Mouse (Mus musculus) heart, postnatal 25 days (tissue): ENCODE data around the gene Gm21988. TPM values are rescaled to one million over a fixed set of nuclear protein-coding genes. Genes with fewer than 3 reads are reported as not detected.

ENCODE experiments used
- DNase-seq: peaks from one replicate; pipeline ENCODE4 v3.0.0; 2022; ENCODE audit warnings: low spot score
- intact Hi-C: fragments of 180-260 bp; cut with DNase I; formaldehyde crosslinking; loops from one replicate; pipeline ENCODE4 v1.15.1; 2025
- total RNA-seq, 2 experiments: library from RNA; stranded (reverse); gene quantifications; 2 replicates each; pipeline ENCODE4 v1.2.3; 2021

Gene Gm21988
- total RNA-seq, 2 experiments from 2014 or later, result 2.1 to 2.3 TPM

DNA sequence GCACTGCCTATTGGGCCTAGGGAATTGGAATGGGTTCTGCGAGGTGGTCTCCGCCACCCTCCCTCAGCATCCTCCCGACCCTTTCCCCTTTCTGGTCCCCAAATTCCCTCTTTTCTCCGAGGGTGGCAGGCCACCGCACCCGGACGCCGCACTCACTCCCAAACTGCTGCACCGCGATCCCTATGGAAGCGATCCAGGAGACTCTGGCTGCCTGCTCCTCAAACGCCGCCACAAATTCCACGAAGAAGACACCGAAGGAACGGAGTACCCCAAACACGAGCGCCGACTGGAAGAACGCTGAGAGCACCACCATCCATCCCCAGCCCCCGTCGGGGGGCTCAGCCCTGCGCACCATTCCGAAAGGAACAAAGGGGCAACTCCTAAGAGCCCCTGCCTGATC, 19.3 kb downstream of the Gm21988 start:
- intact Hi-C loops, result no loop called here
- DNase-seq, result no peak

DNA sequence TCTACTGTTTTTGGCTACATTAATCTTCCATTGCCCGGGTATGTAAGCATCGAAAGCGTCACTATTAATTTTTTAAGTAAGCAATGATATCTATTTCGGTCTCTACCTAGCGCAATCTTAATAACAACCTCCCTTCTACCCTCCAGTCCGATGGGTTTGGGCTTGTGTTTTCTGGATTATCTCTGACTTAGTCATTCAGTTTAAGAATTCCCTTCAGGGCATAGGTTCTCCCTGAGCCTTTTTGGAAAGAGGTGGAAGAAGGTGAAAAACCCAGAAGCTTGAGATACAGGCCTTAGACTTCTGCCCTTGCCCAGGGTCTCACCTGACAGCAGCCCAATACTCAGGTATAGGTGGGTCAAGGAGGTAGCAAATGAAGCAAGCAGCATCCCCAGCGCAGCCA, 19.8 kb downstream of the Gm21988 start:
- DNase-seq, result no peak

DNA sequence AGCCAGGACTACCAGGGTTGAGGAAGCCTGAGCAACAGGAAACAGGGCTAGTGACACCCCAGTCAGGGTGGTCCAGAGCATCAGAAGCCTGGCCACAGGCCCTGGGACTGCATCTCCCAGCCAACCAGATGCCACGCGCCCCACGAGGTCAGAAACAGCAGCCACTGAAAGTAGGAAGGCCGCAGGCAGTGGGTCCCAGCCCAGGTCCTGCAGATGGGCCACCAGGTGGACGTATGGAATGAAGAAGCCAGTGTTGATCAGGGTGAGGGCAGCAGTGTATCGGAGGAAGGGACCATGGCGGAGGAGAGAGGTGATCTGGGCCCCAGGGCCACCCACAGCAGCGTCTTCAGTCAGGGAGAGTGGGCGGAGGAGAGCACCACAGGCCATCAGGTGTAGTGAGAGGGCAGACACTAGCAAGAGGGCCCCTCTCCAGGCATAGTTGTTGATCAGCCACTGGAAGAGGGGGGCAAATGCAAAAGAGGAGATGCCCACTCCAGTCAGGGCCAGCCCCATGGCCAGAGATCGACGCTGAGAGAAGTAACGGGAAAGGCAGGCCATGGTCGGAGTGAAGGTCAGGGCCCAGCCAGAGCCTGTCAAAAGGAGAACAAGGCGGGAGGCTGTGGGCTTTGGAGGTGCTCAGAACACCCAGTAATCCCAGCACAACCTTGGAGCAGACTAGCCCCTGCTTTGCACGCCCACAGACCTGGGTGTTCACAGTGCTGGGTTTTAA, 20.7 kb downstream of the Gm21988 start:
- intact Hi-C loops, result loop anchor here (10.0 kb wide), 1 partner anchor 284 kb away; the partner anchor contains the start of gene Ybx2

More for the DNA sequence above, 19.8 kb downstream of the Gm21988 start:
- intact Hi-C loops, result loop anchor here (10.0 kb wide), 1 partner anchor 285 kb away; the partner anchor contains the start of gene Ybx2

DNA sequence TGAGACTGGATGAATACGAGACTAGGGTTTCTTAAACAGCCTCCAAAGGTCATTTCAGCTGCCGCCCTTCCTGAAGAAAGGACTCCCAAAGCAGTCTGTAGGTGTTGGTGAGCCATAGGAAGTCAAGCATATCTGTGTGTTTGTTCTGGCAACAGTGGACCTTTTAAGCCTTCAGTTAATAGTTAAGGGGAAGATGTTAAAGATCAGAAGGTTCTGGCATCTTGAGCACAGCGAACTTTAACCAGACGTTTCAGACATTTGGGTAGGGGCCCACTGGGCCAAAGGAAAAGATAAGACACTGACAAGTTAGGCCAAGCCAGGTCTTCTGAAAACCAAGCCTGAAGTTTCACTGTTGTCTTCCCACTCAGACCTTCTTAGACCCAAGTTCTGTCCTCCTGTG, 21.6 kb downstream of the Gm21988 start:
- intact Hi-C loops, result loop anchor here (10.0 kb wide), 1 partner anchor 283 kb away; the partner anchor contains the start of gene Ybx2
- DNase-seq, result no peak

More for the DNA sequence above, 20.7 kb downstream of the Gm21988 start:
- DNase-seq, result no peak

DNA sequence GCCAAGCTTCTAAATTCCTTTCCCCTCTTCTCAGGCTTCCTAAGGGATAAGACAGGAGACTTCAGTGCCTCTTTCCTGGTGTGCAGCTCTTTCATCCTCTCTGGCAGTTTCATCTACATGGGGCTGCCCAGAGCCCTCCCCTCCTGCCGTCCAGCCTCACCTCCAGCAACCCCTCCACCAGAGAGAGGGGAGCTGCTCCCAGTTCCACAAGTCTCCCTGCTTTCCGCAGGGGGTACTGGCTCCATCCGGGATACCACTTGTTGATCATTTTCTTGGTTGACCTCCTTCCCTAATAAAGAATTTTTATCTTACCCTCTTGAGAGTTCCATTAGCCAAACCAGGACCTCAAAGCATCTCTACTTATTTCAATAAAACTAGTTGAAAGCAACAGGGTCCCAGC, 23.5 kb downstream of the Gm21988 start:
- intact Hi-C loops, result loop anchor here (10.0 kb wide), 1 partner anchor 281 kb away; the partner anchor contains the start of gene Ybx2
- no peak for DNase-seq

DNA sequence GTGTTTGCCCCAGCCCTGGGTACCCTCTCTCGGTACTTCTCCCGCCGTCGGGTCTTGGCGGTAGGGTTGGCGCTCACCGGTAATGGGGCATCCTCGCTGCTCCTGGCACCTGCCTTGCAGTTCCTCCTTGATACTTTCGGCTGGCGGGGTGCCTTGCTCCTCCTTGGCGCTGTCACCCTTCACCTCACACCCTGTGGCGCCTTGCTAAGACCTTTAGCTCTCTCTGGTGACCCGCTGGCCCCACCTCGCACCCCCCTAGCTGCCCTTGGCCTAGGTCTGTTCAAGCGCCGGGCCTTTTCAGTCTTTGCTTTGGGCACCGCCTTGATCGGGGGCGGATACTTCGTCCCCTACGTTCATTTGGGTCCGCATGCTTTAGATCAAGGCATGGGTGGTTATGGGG, 24.3 kb downstream of the Gm21988 start:
- no peak for DNase-seq
- intact Hi-C loops, result loop anchor here (10.0 kb wide), 1 partner anchor 280 kb away; the partner anchor contains the start of gene Ybx2

DNA sequence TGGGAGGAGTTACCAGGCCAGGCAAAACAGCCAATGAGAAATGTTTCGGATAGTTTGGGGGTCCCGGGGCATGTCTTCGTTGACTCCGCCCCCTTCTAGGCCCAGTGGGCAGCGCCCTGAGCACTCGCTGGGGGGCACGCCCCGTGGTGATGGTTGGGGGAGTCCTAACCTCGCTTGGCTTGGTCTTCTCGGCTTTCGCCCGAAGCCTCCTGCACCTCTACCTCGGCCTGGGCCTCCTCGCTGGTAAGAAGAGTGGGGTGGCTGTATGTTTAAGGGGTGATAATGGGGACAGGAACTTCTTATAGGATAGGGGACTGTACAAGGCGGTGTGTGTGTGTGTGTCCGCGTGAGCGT, 24.8 kb downstream of the Gm21988 start:
- no peak for DNase-seq
- intact Hi-C loops, result loop anchor here (10.0 kb wide), 1 partner anchor 280 kb away; the partner anchor contains the start of gene Ybx2

DNA sequence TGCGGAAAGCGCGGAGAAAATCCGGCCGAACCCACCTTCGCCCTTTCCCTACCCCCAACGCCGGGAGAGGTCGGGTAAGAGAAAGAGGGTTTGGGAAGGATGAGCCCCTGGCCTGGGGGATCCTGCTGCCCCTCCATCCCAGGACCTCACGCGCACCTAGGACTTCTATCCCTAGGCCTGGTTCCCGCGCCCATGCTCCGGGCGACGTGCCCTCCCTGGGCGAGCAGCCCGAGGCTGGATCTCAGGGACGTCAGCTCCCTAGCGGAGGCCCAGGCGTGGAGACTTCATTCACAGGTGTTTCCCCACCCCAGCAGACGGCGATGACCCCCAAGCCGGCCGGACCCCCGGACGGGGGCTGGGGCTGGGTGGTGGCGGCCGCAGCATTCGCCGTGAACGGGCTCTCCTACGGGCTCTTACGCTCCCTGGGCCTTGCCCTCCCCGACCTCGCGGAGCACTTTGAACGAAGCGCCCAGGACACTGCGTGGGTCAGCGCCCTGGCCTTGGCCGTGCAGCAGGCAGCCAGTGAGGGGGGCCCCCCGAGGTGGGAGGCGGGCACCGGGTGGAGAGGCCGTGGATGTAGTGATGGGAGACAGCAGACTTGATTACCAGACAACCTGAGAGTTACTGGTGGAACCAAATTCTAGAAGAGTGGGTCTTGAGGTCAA, 25.3 kb downstream of the Gm21988 start:
- intact Hi-C loops, result loop anchor here (10.0 kb wide), 1 partner anchor 280 kb away; the partner anchor contains the start of gene Ybx2

DNA sequence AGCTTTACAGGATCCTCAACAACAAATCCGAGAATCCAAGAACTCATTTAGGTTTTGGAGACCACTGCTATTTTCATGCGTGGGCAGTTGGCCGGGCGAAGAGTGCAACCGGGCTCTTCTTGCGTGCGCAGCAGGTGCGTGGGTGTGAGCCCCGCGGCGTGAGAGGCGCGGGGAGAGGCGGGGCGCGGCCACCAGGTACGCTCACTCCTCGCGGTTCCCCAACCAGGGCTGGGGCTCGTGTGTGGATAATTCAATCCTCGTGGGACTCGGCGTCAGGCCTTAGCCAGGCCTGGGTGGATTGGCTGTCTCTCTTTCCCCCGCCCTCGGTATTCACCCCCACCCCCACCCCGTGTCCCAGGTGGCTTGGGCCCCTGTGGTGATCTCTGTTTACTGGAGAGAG, 25.9 kb downstream of the Gm21988 start:
- no peak for DNase-seq
- intact Hi-C loops, result loop anchor here (1.0 to 10.0 kb wide), 3 partner anchors 139 to 279 kb away; partner anchors contain the start of genes Asgr1 and Ybx2

More for the DNA sequence above, 25.3 kb downstream of the Gm21988 start:
- no peak for DNase-seq

DNA sequence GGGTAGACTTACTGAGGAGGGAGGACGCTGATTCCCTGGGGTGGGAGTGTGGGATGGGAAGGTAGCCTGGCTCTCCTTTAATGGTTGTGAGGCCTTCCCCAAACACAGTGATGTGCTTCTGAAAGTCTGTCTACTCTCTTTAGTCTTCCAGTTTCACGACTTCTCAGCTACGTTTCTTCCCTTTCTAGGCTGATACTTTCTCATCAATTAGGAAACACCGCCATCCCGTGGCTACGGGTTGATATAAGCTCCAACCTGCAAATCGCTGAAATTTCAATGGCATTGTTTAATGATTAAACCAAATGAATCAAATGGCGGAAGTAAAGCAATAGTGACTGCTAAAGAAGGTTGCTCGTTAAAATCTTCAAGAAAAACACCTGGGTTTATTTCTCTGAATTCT, 26.7 kb downstream of the Gm21988 start:
- intact Hi-C loops, result loop anchor here (1.0 to 10.0 kb wide), 3 partner anchors 139 to 278 kb away; partner anchors contain the start of genes Asgr1 and Ybx2
- DNase-seq, result no peak

DNA sequence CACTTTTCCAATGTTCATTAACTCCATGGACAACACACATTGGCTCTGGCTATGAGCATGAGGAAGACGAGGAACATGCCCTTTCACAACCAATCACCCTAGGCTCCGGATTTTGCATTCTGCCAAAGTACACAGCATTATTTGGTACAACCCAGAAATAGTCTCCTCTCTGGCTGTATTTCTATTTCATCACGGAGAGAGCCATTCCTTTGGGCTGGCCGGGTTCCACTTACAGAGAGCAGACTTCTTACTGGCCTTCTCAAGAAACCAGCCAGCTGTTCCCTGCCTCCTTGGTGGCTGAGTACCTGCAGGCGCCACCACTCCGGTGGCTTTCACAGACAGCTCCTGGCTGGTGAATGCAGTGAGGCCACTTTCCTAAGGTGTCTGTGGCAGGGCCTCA, 27.2 kb downstream of the Gm21988 start, which contains the start of gene Slc16a11:
Gene Slc16a11, plus strand, starts transcription at position 330 of the 400 bp plus-strand sequence.
- no peak for DNase-seq
- intact Hi-C loops, result loop anchor here (2.0 to 10.0 kb wide), 2 partner anchors 158 to 278 kb away; partner anchors contain the start of genes Asgr1 and Ybx2

DNA sequence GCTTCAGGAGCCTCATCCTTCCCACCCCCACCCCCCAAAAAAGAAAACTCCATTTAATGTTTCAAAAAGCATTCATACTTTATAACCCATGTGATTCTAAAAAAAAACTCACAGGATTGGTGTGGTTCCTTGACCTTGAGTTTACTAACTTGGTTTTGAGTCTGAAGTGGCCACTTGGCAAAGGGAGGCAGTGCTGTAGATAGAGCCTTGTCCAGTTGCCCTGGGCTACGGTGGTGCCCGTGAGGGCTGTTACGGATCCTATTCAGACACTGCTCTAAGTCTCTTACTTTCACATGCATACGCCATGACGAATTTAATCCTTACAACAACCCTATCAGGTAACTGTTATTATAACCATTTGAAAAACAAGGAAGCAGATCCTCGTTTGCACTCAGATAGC, 27.7 kb downstream of the Gm21988 start:
- no peak for DNase-seq

DNA sequence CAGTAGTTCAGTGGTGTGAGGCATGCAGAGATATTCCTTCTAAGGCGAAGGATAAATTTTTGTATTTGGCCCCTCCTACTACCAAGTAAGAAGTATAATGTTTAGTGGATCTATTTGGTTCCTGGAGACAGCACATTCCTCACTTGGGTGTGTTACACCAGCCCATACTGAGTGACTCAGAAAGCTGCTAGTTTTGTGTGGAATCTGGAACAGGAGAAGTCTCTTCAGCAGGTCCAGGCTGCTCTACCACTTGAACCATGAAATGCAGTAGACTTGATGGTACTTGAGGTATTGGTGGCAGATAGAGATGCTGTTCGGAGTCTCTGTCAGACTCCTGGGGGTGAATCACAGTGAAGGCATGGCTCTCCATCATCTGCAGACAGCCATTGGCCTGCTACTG, 28.9 kb downstream of the Gm21988 start:
- DNase-seq, result no peak
- intact Hi-C loops, result loop anchor here (10.0 kb wide), 1 partner anchor 276 kb away; the partner anchor contains the start of gene Ybx2

More for the DNA sequence above, 27.7 kb downstream of the Gm21988 start:
- intact Hi-C loops, result loop anchor here (2.0 to 10.0 kb wide), 2 partner anchors 157 to 277 kb away; partner anchors contain the start of genes Asgr1 and Ybx2

DNA sequence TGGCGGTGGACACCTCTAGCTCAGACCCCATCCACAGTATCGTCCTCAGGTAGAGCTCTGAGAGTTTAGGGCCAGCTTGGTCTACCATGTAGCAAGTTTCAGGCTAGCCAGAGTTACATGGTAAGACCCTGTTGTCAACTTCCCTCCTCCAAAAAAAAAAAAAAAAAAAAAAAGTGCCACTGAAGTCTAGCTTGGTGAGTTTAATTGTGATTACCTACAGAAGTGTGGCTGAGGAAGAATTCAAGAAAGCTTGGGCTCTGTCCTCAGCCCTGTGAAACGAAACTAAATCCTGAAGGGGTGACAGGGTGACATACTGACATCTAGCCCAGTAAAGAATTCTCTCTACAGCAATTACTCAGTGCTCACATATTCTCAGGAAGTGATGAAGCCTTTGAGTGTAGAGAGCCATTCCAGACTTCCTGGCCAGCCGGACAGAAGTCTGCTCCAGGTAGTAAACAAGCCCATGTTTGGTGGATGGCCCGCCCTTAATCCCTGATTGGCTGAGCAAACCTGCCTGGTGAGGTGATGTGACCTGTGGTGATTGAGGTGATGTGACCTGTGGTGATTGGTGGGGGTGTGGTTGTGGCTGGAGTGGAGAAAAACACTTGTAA, 30.7 kb downstream of the Gm21988 start:
- DNase-seq, result no peak
- intact Hi-C loops, result no loop called here

DNA sequence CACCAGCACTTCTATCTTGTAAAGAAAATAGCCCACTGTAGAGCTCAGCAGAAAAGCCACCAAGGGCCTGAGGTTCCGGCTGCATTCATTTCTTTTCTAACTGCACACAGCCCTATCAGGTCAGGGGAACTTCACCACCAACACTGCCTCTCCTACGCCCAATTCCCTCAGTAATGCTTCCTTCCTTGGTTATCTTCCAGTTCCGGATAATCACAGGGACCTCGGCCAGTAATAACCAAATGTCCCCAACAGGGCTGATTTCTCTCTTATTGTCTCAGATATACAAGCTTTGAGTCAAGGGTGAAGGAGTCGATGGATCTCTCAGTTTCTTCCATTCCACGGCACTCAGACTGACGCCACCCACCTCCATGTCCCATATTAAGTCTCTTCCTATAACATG, 32.3 kb downstream of the Gm21988 start:
- intact Hi-C loops, result no loop called here
- DNase-seq, result no peak

DNA sequence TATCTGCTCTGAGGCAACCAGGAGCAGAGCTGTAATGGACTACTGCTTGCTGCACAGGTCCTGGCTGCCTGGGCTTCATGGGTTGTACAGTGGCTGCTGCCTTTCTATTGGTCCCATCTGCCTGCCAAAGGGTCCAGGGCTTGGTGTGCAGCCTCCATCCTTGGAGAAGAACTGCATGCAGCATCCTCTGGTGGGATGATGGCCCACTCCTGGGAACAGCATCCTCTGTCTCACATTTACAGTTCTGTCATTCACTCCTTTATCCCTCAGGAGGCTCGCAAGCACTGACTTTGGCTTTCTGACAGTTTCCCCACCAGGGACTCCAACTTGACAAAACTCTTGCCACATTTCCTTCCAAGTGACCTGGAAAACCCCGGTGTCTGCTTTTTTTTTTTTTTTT, 32.8 kb downstream of the Gm21988 start:
- intact Hi-C loops, result no loop called here
- DNase-seq, result no peak

DNA sequence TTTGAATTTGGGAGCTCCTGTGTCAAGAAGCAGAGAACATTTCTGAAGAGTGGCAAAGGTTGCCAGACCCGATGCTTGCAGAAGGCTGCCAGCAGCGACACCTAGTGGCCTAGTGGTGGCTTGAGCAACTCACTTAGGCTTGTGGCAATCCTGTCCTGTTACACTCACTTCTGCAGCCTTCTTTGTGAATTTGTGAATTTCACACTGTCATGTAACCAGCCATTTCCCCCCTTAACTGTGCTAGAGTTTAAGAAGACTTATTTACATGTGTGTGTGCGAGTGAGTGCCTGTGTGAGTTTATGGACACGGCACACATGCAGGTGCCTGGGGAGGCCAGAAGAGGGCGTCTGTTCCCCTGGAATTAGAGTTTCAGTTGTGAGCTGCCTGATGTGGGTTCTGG, 37.9 kb downstream of the Gm21988 start:
- DNase-seq, result no peak
- intact Hi-C loops, result no loop called here

DNA sequence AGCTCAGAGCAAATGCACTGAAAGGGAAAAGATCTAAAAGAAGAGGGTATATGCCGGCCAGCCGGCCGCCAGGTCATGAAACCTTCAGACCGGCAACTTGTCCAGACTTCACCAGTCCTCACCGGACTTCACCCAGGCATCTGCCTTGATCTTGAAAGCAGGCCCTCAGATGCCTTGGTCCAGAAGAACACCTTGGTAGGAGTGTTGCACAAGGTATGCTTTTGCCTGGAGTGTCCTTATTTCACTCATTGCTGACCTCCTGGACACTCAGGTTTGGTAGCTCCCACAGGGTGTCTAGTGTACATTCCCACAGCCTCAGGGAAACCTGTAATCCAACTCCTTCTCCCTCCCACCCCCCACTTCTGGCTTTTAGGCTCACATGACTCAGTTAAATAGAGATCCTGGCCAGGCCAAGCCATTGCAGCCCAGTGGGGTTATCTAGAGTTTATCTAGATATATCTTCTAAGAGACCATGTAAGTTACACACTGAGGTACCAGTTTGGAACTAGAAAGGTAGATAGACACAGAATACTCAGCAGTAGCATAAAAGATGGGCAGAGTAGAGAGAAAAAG, 39.5 kb downstream of the Gm21988 start:
- DNase-seq, result no peak
- intact Hi-C loops, result no loop called here

DNA sequence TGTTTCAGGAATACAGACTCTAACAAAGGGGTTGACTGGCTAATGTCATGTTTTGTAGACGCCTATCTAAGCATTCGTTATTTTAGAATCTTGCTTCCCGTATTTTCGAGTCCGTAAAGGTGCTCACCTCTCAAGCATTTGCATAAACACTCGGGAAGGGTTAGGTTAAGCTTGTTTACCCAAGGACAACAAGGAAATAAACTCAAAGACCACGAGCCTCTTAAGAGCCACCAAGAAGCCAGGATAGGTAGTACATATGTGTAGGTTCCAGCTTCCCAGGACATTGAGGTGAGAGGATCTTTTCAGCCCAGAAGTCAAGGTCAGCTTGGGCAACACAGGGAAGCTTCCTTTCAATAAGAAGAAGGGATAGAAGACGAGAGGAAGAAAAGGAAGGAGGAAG, 40.5 kb downstream of the Gm21988 start:
- no peak for DNase-seq
- intact Hi-C loops, result no loop called here

DNA sequence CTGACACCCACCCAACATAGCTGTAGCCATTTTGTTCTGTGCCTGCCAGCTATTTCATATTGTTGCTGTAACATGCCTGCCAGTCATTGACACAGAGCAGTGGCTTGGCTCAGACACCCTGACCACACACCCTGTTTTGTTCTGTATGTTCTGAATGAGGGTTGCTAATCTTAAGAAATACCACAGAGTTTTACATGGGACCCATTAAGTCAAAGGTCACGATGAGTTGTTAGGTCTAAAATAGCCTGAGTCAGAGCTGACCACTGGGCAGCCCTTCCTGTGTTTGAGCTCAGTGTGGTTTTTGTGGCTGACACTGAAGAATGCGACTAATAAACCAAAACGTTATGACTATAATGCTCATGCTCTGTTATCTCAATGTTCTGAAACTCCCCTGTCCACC, 41.3 kb downstream of the Gm21988 start:
- intact Hi-C loops, result no loop called here
- DNase-seq, result no peak
